Mouse (Mus musculus): Measurements from ENCODE around the gene AW209491. TPM values are rescaled to one million over a fixed set of nuclear protein-coding genes. Genes with fewer than 3 reads are reported as not detected.

The AW209491 gene
- polyA plus RNA-seq (2012; rRNA removed), result 2.9 and 4.2 TPM in 2 replicates
- 9.7 and 11.5 TPM in 2 replicates for polyA plus RNA-seq (2014; fragmentation: Nextera tagmentation; extraction: Ambion mirVana)

GRCm38 (mm10) chr13:14629726-14630641 is at the start of gene AW209491:
Gene AW209491 (plus strand): TSS chr13:14630154.
- H3K9me3 ChIP-seq (ENCODE audit: control insufficient read depth, low read length), result no peaks in the 10 kb centered on the region
- peak within 1 kb of the TSS; percentile 82 for H3K9ac ChIP-seq (replicated peaks)
- H3K4me2 ChIP-seq (ENCODE audit: low read depth), result peak within 1 kb of the TSS; percentile 79
- WGBS (ENCODE audit: insufficient replicate concordance), result 1% methylated on average over 29 of the region's 29 CpGs
- no peak within 1 kb of the TSS for H3K27ac ChIP-seq
- peaks cover 3% of the 10 kb centered on the region in 2 experiments; a peak in 1 of 4 replicates for H3K4me1 ChIP-seq (replicated peaks; ENCODE audit: control insufficient read depth in 2 of 2, insufficient read depth in 2 of 2, low read length in 1 of 2)
- peaks cover 25% of the 10 kb centered on the region for H3K36me3 ChIP-seq (replicated peaks; ENCODE audit: control insufficient read depth, insufficient read depth, low read depth)
- peak within 1 kb of the TSS; percentile 59 to 67 for H3K4me3 ChIP-seq (ENCODE audit: insufficient read depth in 1 of 2, low read depth in 2 of 2, low read length in 2 of 2)
- DNase-seq (ENCODE audit: low read depth in 3 of 3, low spot score in 3 of 3), result peak; percentile 77 to 80 (median 79)
- no peaks in the 10 kb centered on the region for H3K27me3 ChIP-seq (ENCODE audit: control insufficient read depth, insufficient read depth, low read length)
- peak; percentile 92 for ATAC-seq (ENCODE audit: insufficient read depth)
- TF ChIP-seq CTCF (IDR thresholded peaks at IDR 0.05; ENCODE audit: low read depth) (peak; percentile 30; the same call in 1 of the 2 replicates), EP300 (IDR thresholded peaks at IDR 0.05; ENCODE audit: low read depth) (no peak)

GRCm38 (mm10) chr13:14580392-14580791 is 49.6 kb upstream of the AW209491 start:
- Histone ChIP-seq H3K36me3 (replicated peaks; ENCODE audit: control insufficient read depth, insufficient read depth, low read depth) (no peaks in the 10 kb centered on the region), H3K27me3 (ENCODE audit: control insufficient read depth, insufficient read depth, low read length) (no peaks in the 10 kb centered on the region), H3K4me2 (ENCODE audit: low read depth) (no peak overlapping the region), H3K9ac (replicated peaks) (no peak overlapping the region), H3K9me3 (ENCODE audit: control insufficient read depth, low read length) (no peaks in the 10 kb centered on the region), H3K4me1 (replicated peaks; ENCODE audit: control insufficient read depth in 2 of 2, insufficient read depth in 2 of 2, low read length in 1 of 2) (no peaks in the 10 kb centered on the region), H3K27ac (no peak overlapping the region), H3K4me3 (ENCODE audit: insufficient read depth in 1 of 2, low read depth in 2 of 2, low read length in 2 of 2) (no peak overlapping the region)
- 60% methylated on average over 3 of the region's 3 CpGs for WGBS (ENCODE audit: insufficient replicate concordance)
- TF ChIP-seq EP300 (IDR thresholded peaks at IDR 0.05; ENCODE audit: low read depth) (no peak), CTCF (IDR thresholded peaks at IDR 0.05; ENCODE audit: low read depth) (no peak)
- no peak for DNase-seq (ENCODE audit: low read depth in 3 of 3, low spot score in 3 of 3)
- ATAC-seq (ENCODE audit: insufficient read depth), result no peak

GRCm38 (mm10) chr13:14602744-14603143 is 27.2 kb upstream of the AW209491 start:
- Histone ChIP-seq H3K4me3 (ENCODE audit: insufficient read depth in 1 of 2, low read depth in 2 of 2, low read length in 2 of 2) (no peak overlapping the region), H3K9ac (replicated peaks) (no peak overlapping the region), H3K27ac (no peak overlapping the region), H3K36me3 (replicated peaks; ENCODE audit: control insufficient read depth, insufficient read depth, low read depth) (no peaks in the 10 kb centered on the region), H3K4me1 (replicated peaks; ENCODE audit: control insufficient read depth in 2 of 2, insufficient read depth in 2 of 2, low read length in 1 of 2) (no peaks in the 10 kb centered on the region), H3K4me2 (ENCODE audit: low read depth) (no peak overlapping the region), H3K9me3 (ENCODE audit: control insufficient read depth, low read length) (no peaks in the 10 kb centered on the region), H3K27me3 (ENCODE audit: control insufficient read depth, insufficient read depth, low read length) (no peaks in the 10 kb centered on the region)
- no peak for TF ChIP-seq EP300 (IDR thresholded peaks at IDR 0.05; ENCODE audit: low read depth)
- no peak for TF ChIP-seq CTCF (IDR thresholded peaks at IDR 0.05; ENCODE audit: low read depth)
- no peak for ATAC-seq (ENCODE audit: insufficient read depth)
- 87% methylated on average over 2 of the region's 2 CpGs for WGBS (ENCODE audit: insufficient replicate concordance)
- DNase-seq (ENCODE audit: low read depth in 3 of 3, low spot score in 3 of 3), result no peak

GRCm38 (mm10) chr13:14607616-14608015 is 22.3 kb upstream of the AW209491 start:
- Histone ChIP-seq H3K4me2 (ENCODE audit: low read depth) (no peak overlapping the region), H3K4me1 (replicated peaks; ENCODE audit: control insufficient read depth in 2 of 2, insufficient read depth in 2 of 2, low read length in 1 of 2) (peaks cover 1 to 2% of the 10 kb centered on the region in 2 experiments; a peak in 1 of 4 replicates), H3K9me3 (ENCODE audit: control insufficient read depth, low read length) (no peaks in the 10 kb centered on the region), H3K27ac (no peak overlapping the region), H3K36me3 (replicated peaks; ENCODE audit: control insufficient read depth, insufficient read depth, low read depth) (peaks cover 11% of the 10 kb centered on the region), H3K27me3 (ENCODE audit: control insufficient read depth, insufficient read depth, low read length) (no peaks in the 10 kb centered on the region), H3K4me3 (ENCODE audit: insufficient read depth in 1 of 2, low read depth in 2 of 2, low read length in 2 of 2) (no peak overlapping the region), H3K9ac (replicated peaks) (no peak overlapping the region)
- no peak for ATAC-seq (ENCODE audit: insufficient read depth)
- TF ChIP-seq EP300 (IDR thresholded peaks at IDR 0.05; ENCODE audit: low read depth) (no peak), CTCF (IDR thresholded peaks at IDR 0.05; ENCODE audit: low read depth) (no peak)
- DNase-seq (ENCODE audit: low read depth in 3 of 3, low spot score in 3 of 3), result no peak

GRCm38 (mm10) chr13:14612463-14612862 is 17.5 kb upstream of the AW209491 start:
- H3K27ac ChIP-seq, result peak overlapping the region; percentile 57
- peak overlapping the region; percentile 86 for H3K4me2 ChIP-seq (ENCODE audit: low read depth)
- 5% methylated on average over 10 of the region's 10 CpGs for WGBS (ENCODE audit: insufficient replicate concordance)
- DNase-seq (ENCODE audit: low read depth in 3 of 3, low spot score in 3 of 3) (no peak), ATAC-seq (ENCODE audit: insufficient read depth) (peak; percentile 28)
- H3K9ac ChIP-seq (replicated peaks), result peak overlapping the region; percentile 93
- peaks cover 8 to 9% of the 10 kb centered on the region in 2 experiments for H3K4me1 ChIP-seq (replicated peaks; ENCODE audit: control insufficient read depth in 2 of 2, insufficient read depth in 2 of 2, low read length in 1 of 2)
- H3K9me3 ChIP-seq (ENCODE audit: control insufficient read depth, low read length), result no peaks in the 10 kb centered on the region
- no peaks in the 10 kb centered on the region for H3K27me3 ChIP-seq (ENCODE audit: control insufficient read depth, insufficient read depth, low read length)
- H3K36me3 ChIP-seq (replicated peaks; ENCODE audit: control insufficient read depth, insufficient read depth, low read depth), result peaks cover 20% of the 10 kb centered on the region
- TF ChIP-seq EP300 (IDR thresholded peaks at IDR 0.05; ENCODE audit: low read depth), result no peak
- no peak for TF ChIP-seq CTCF (IDR thresholded peaks at IDR 0.05; ENCODE audit: low read depth)
- H3K4me3 ChIP-seq (ENCODE audit: insufficient read depth in 1 of 2, low read depth in 2 of 2, low read length in 2 of 2), result peak overlapping the region; percentile 92 to 93
